Mouse (Mus musculus) testis, adult 2 months (tissue): ENCODE data around the gene Rad54l2.
A peak's percentile ranks its signal among the peaks of the same experiment; 100 is the strongest.

ENCODE experiments used
- CTCF ChIP-seq: fragments of 200-500 bp; IDR thresholded peaks from 2 replicates; pipeline ENCODE4 v1.5.1; 2012; ENCODE audit warnings: low read depth, mild to moderate bottlenecking, inconsistent platforms, low read length, moderate library complexity; ENCODE audit not compliant: control insufficient read depth, insufficient read depth, insufficient replicate concordance
- POLR2A ChIP-seq: fragments of 200-500 bp; IDR thresholded peaks from 2 replicates; pipeline ENCODE4 v1.6.1; 2012; ENCODE audit warnings: low read depth, mild to moderate bottlenecking, inconsistent platforms, low read length, moderate library complexity; ENCODE audit not compliant: control insufficient read depth

- TF ChIP-seq POLR2A = peak; percentile 74
- TF ChIP-seq CTCF = no peak
Measured at GRCm38 (mm10) chr9:106788812-106789321, at the start of gene Rad54l2.
